Mouse (Mus musculus): ENCODE results near the gene Sh3pxd2a. TPM values are rescaled to one million over a fixed set of nuclear protein-coding genes. Genes with fewer than 3 reads are reported as not detected.

Sh3pxd2a gene
- total and polyA plus RNA-seq, 3 experiments: 1.3 to 4.6 (median 3.2) TPM

DNA sequence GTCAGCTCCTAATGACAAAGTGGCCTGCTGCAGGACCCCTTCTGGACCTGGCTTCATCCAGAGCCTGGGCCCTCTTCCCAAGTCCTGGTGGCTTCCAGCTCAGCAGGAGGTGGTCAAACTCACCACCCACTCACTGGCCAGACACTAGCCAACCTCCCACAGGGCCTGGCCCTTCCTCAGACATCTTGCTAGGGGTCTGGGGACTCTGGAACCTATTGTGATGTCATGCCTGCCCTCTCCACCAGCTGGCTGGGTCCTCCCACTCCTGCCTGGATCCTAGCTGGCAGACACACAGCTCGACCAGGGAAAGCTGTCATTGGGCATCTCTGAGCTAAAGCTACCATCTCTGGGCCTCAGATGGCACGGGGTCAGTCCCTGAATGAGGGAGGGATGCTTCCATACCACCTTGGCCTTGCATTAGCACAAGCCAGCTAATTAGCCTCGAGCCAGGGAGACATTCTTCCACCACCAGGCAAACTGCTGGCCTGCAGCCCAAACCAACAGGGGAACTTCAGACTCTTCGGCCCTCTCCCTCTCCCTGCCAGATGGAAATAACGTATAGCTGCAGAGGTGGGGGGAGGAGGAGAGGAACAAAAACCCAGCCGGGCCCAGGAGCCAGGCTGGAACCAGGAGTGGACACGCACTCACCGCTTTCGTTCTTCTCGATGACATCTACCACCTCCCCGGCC is 150.7 kb downstream of the Sh3pxd2a start:
- H3K4me2 ChIP-seq (ENCODE audit: insufficient read depth, low read depth, poor library complexity, severe bottlenecking): no peak overlapping the region
- peaks cover 11 to 43% of the 10 kb centered on the region in 2 experiments for H3K4me1 ChIP-seq (ENCODE audit: control insufficient read depth in 1 of 2, insufficient read depth in 2 of 2)
- peaks cover 0 to 43% of the 10 kb centered on the region in 2 experiments for H3K36me3 ChIP-seq (replicated peaks in 1 of 2; ENCODE audit: control insufficient read depth in 1 of 2, insufficient read depth in 1 of 2, low read length in 1 of 2)
- H3K27ac ChIP-seq (ENCODE audit: insufficient read depth, low read depth): no peak overlapping the region
- TF ChIP-seq HCFC1 (IDR thresholded peaks at IDR 0.05; ENCODE audit: low read depth, low read length): no peak
- no peak for TF ChIP-seq KAT2A (IDR thresholded peaks at IDR 0.05; ENCODE audit: insufficient replicate concordance, low read length)
- TF ChIP-seq JUND (conservative IDR thresholded peaks at IDR 0.05; ENCODE audit: low read depth, low read length): no peak
- TF ChIP-seq ZKSCAN1 (IDR thresholded peaks at IDR 0.05; ENCODE audit: borderline replicate concordance, low read depth, low read length): no peak
- TF ChIP-seq UBTF (IDR thresholded peaks at IDR 0.05; ENCODE audit: low read depth, low read length): no peak
- no peak for TF ChIP-seq MAX (IDR thresholded peaks at IDR 0.05; ENCODE audit: low read length)
- no peak for TF ChIP-seq USF1 (IDR thresholded peaks at IDR 0.05; ENCODE audit: low read depth, low read length)
- no peak for TF ChIP-seq CHD1 (IDR thresholded peaks at IDR 0.05; ENCODE audit: low read depth, low read length)
- TF ChIP-seq IRF4 (IDR thresholded peaks at IDR 0.05; ENCODE audit: low read depth, low read length): no peak
- TF ChIP-seq JUN (IDR thresholded peaks at IDR 0.05; ENCODE audit: insufficient read depth, low read depth, low read length): no peak
- no peak for TF ChIP-seq USF2 (conservative IDR thresholded peaks at IDR 0.05; ENCODE audit: low read depth, low read length)
- H3K9me3 ChIP-seq (replicated peaks; ENCODE audit: low read length): no peaks in the 10 kb centered on the region
- H3K4me3 ChIP-seq (replicated peaks in 1 of 3; ENCODE audit: low read depth in 2 of 3, low read length in 2 of 3, poor library complexity in 1 of 3): no peak overlapping the region
- no peak overlapping the region for H3K9ac ChIP-seq (ENCODE audit: insufficient read depth, low read depth)
- dilution Hi-C loops (cut with MboI; ENCODE audit: extremely low pct_ligation_motif_present, extremely low pct_unique_long_range_greater_than_20kb, low sequenced_read_pairs) (no loop called here), in situ Hi-C loops (cut with MboI; ENCODE audit: low pct_ligation_motif_present, low pct_unique_long_range_greater_than_20kb, low sequenced_read_pairs) (no loop called here)
- H3K79me2 ChIP-seq (replicated peaks; ENCODE audit: control insufficient read depth, extremely low read depth, insufficient read depth, poor library complexity, severe bottlenecking): no peaks in the 10 kb centered on the region
- no peaks in the 10 kb centered on the region for H3K27me3 ChIP-seq (replicated peaks)
- DNase-seq (ENCODE audit: extremely low read depth): no peak

DNA sequence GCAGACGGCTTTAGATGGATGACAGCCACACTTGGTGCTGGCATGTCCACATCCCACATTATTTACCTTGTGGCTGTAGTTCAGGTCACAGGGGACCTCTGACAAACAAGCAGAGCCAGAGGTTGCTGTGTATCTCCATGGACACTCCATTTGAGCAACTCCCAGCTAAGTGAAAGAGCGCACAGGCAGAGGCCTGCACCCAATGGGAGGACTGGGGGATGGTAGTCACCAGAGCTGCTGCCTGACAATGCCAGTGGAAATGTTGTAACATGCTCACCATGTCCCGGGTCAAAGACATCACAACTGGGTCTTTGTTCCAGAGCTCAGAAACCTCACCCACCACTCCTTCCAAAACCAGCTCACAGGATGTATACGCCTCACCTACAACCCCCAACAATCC is 153.0 kb downstream of the Sh3pxd2a start:
- Histone ChIP-seq H3K27ac (ENCODE audit: insufficient read depth, low read depth) (no peak overlapping the region), H3K4me1 (ENCODE audit: control insufficient read depth in 1 of 2, insufficient read depth in 2 of 2) (peaks cover 5 to 31% of the 10 kb centered on the region in 2 experiments), H3K9me3 (replicated peaks; ENCODE audit: low read length) (no peaks in the 10 kb centered on the region), H3K9ac (ENCODE audit: insufficient read depth, low read depth) (no peak overlapping the region), H3K36me3 (replicated peaks in 1 of 2; ENCODE audit: control insufficient read depth in 1 of 2, insufficient read depth in 1 of 2, low read length in 1 of 2) (peaks cover 0 to 42% of the 10 kb centered on the region in 2 experiments), H3K4me2 (ENCODE audit: insufficient read depth, low read depth, poor library complexity, severe bottlenecking) (no peak overlapping the region), H3K79me2 (replicated peaks; ENCODE audit: control insufficient read depth, extremely low read depth, insufficient read depth, poor library complexity, severe bottlenecking) (no peaks in the 10 kb centered on the region), H3K4me3 (replicated peaks in 1 of 3; ENCODE audit: low read depth in 2 of 3, low read length in 2 of 3, poor library complexity in 1 of 3) (no peak overlapping the region), H3K27me3 (replicated peaks) (no peaks in the 10 kb centered on the region)
- dilution Hi-C loops (cut with MboI; ENCODE audit: extremely low pct_ligation_motif_present, extremely low pct_unique_long_range_greater_than_20kb, low sequenced_read_pairs): no loop called here
- no peak for DNase-seq (ENCODE audit: extremely low read depth)
- no peak for TF ChIP-seq ZKSCAN1 (IDR thresholded peaks at IDR 0.05; ENCODE audit: borderline replicate concordance, low read depth, low read length)
- TF ChIP-seq SMC3 (IDR thresholded peaks at IDR 0.05; ENCODE audit: low read depth, low read length): no peak
- no peak for TF ChIP-seq PAX5 (IDR thresholded peaks at IDR 0.05; ENCODE audit: low read length)
- no peak for TF ChIP-seq MAX (IDR thresholded peaks at IDR 0.05; ENCODE audit: low read length)
- TF ChIP-seq ELF1 (IDR thresholded peaks at IDR 0.05; ENCODE audit: low read depth, low read length): no peak
- no peak for TF ChIP-seq TCF12 (IDR thresholded peaks at IDR 0.05; ENCODE audit: low read depth, low read length)
- TF ChIP-seq POLR2A (IDR thresholded peaks at IDR 0.05; ENCODE audit: low read depth, low read length): no peak
- TF ChIP-seq E2F4 (IDR thresholded peaks at IDR 0.05; ENCODE audit: insufficient replicate concordance, low read depth, low read length): no peak
- TF ChIP-seq JUN (IDR thresholded peaks at IDR 0.05; ENCODE audit: insufficient read depth, low read depth, low read length): no peak
- no peak for TF ChIP-seq CTCF (conservative IDR thresholded peaks at IDR 0.05 in 1 of 2, IDR thresholded peaks at IDR 0.05 in 1 of 2; ENCODE audit: low read depth in 2 of 2, low read length in 2 of 2)
- no peak for TF ChIP-seq JUND (conservative IDR thresholded peaks at IDR 0.05; ENCODE audit: low read depth, low read length)
- no peak for TF ChIP-seq KAT2A (IDR thresholded peaks at IDR 0.05; ENCODE audit: insufficient replicate concordance, low read length)
- in situ Hi-C loops (cut with MboI; ENCODE audit: low pct_ligation_motif_present, low pct_unique_long_range_greater_than_20kb, low sequenced_read_pairs): no loop called here

Data from CH12.LX (cell line).